Mouse (Mus musculus) kidney, postnatal 14 days (tissue): Measurements from ENCODE around the gene Ticam1.
A peak's percentile ranks its signal among the peaks of the same experiment; 100 is the strongest.

Source experiments
- DNase-seq: peaks from one replicate; pipeline ENCODE4 v3.0.0; 2022; ENCODE audit warnings: mixed read lengths

Gene Ticam1

DNA sequence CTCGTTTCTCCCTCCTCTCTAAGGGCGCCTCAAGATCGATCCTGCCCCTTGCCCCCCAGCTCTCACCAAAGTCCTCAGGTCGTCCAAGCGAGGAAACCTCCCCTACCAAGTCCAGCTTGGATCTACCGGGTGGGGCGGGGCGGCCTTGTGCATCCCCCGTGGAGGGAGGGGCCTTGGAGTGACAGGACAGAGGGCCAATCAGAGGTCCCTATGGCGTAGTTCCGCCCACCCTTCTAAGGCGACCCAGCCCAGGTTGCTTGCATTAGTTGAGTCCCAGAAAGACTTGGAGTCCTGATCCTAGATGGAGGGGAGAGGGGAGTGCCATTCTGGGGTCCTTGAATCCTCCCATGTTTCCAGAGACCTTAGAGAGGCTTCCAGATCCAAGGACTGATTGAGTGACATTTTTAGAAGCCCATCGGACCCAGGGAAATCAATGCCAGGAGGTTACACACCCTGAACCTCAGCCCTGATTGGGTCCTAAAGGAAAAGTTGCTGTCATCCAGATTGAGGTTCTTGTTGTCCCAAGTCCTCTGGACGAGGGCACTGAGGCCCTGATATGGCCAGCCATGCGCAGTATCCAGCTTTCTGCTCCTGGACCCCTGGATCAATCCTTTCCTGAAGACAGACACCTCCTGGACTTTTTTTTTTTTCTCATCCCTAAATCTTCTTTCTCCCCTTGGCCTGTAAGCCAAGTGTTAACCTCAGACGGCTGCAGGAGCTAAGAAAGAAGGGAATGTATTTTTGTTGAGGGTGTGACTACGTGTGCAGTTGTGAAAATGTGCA, 14.0 kb upstream of the Ticam1 start:
- DNase-seq: peak; percentile 97

GRCm38 (mm10) chr17:56289371-56290331, 13.1 kb upstream of the Ticam1 start:
- peak; percentile 69 for DNase-seq

- no peak for DNase-seq
These were observed 12.3 kb upstream of the Ticam1 start for GRCm38 (mm10) chr17:56288866-56289265.

- DNase-seq: peak; percentile 84
These were observed 11.2 kb upstream of the Ticam1 start for GRCm38 (mm10) chr17:56287830-56288229.

DNA sequence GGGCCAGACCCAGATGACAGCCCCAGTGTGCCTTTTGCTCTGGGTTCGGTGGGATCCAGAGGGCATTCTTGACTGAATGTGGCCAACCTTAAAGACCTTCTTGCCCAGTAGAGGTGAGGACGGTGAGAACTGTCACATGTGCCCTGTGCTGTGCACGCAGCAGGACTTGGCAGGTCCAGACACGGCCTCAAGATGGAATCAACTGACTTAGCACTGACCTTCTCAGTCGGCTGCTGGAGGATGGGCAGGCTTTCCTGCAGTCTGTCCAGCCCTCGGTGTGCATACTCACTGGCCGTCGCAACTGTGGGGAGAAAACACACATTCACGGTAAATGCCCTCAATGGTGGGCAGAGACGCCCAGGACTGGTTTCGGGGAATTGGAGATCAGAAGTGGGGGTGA, 9.4 kb upstream of the Ticam1 start:
- no peak for DNase-seq

GRCm38 (mm10) chr17:56283316-56283715, 6.7 kb upstream of the Ticam1 start:
- no peak for DNase-seq

- DNase-seq: no peak
These were observed 6.2 kb upstream of the Ticam1 start for GRCm38 (mm10) chr17:56282802-56283201.

DNA sequence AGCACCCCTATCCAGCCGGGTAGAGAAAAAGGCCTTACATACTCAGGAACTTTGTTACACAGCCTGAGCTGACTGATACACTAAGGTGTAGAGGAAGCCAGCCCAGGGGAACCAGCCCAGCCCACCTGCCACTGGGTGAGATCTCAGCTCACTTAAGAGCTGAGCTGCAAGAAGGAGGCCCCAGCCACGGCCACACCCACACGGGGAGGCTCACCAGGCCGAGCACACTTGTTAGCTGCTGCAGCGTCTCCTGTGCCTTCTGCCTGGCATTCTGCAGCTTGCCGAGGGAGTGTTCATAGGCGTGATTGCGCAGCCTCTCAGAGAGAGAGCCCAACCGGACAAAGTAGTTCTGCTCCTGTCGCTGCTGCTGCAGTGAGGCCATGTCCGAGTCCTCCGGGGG, 4.6 kb upstream of the Ticam1 start:
- DNase-seq: no peak

GRCm38 (mm10) chr17:56279481-56280155, 3.0 kb upstream of the Ticam1 start:
- DNase-seq: peak; percentile 62

DNA sequence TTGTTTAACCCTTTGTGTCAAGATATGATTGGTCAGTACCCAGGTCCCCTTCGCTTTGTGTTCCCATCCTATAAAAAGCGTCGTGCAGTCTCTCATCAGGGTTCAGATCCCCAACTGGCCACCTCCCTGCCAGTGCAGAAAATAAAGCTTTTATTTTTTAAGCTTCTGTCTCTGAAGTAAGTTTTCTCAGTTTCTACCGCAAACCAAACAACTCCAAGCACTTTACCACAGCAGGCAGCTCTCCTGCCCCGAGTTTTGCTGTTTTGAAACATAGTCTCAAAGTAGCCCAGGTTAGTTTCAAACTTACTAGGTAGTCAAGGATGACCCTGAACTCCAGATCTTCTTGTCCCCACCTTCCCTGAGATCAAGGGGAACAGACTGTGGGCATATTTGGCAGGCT, 1.8 kb upstream of the Ticam1 start:
- DNase-seq: no peak

DNA sequence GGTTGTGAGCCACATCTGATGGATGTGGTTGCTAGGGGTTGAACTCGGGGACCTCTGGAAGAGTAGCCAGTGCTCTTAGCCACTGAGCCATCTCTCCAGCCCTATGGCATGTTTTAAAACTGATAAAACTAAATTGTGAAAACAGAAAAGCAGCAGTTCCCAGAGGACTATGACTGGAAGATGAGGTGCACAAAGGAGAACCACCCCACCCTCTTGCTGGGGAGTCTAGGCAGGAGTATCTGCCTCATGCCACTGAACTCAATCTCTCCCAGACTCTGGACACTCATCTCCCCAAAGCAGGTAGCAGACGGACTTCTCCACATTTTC, 944 bp upstream of the Ticam1 start:
- no peak for DNase-seq

DNA sequence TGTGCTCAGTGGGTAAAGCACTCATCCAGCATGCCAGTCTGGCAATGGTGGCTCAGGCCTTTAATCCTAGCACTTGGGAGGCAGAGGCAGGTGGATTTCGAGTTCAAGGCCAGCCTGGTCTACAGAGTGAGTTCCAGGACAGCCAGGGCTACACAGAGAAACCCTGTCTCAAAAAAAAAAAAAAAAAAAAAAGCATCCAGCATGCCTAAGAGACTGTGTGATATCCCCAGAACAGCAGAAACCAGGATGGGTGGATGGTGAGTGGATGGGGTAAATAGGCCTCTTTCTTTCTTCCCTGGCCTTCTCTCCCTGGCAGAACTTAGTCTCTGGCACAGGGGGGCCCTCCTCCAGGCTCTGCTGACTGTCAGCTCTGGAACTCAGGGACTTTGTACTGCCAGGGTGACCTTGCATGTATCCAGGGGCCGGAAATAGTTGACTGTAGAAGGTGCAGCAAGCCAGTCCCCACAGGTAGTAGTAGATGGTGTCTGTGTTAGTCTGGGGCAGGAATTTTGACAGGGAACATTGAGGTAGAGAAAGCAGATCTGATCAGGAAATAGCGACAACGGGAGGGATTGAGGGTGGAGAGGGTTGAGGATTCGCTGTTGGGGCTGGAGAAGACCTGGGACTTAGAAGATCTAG, 625 bp downstream of the Ticam1 start:
- DNase-seq: peak; percentile 74

- no peak for DNase-seq
These were observed 2.6 kb downstream of the Ticam1 start for GRCm38 (mm10) chr17:56273986-56274385.

GRCm38 (mm10) chr17:56273482-56273881, 3.1 kb downstream of the Ticam1 start:
- no peak for DNase-seq

- peak; percentile 68 for DNase-seq
These were observed 3.9 kb downstream of the Ticam1 start for GRCm38 (mm10) chr17:56272644-56273043.

DNA sequence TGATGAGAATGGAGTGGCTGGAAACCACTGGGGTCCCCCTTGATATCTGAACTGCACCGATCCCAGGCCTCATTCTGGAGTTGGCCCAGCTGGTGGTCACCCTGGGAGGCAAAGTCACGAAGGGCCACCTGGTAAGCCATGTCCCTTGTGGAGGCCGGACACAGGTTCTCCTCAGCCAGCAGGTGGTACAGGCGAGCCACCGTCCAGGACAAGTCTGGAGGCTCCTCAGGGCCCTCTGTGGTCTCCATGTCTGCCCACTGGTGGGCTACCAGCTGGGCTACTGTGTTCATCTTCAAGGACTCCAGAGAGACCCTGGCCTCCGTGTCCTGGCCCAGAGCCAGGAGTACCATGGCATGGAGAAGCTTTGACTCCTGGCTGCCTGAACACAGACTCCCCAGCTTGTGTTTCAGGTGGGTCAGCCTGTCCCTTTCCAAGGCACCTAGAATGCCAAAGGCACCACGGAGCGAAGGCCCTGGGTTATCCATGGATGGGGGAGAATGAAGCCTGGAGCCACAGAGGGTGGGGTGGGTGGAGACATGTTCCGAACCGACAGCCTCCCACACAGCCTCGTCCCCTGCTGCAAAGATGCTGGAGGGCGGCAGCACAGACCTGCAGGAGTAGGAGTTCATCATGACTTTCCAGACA, 4.9 kb downstream of the Ticam1 start:
- DNase-seq: no peak

DNA sequence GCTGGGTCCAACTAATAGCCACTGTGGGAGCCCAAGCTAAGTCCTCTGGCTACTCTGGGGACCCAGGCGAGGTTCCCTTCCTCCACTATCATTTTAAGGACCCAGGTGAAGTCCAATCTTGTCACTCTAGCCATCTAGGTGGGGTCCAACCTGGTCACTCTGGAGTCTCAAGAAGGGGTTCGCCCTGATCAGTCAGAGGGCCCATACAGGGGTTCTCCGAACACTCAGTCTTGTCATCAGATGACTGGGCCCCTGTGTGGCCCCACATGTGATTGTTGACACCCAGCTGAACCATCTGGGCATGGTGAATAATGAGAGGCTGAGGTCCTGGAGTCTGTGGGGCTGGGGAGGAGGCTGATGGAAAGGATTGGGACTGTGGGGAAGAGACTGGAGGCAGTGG, 6.8 kb downstream of the Ticam1 start:
- DNase-seq: no peak

DNA sequence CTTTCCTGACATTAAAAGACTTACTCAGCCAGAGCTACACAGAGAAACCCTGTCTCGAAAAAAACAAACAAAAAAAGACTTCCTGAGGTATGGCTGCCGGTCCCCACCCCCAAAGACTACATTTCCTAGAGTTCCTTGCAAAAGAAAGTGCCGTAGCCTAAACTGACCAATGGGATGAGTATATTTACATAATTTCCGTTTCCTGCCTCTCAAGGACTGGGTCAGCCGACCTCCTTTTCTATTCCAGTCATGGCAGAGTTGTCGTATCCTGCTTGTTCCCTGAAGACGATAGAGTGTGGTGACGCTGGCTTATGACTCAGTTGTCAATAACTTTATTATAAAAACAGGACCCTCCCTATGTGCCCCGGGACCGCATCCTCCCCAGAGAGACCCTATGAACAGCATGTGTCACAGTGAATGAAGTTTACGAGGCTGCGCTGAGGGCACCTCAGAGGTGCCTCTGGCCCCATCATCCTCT, 7.4 kb downstream of the Ticam1 start:
- DNase-seq: peak; percentile 83

DNA sequence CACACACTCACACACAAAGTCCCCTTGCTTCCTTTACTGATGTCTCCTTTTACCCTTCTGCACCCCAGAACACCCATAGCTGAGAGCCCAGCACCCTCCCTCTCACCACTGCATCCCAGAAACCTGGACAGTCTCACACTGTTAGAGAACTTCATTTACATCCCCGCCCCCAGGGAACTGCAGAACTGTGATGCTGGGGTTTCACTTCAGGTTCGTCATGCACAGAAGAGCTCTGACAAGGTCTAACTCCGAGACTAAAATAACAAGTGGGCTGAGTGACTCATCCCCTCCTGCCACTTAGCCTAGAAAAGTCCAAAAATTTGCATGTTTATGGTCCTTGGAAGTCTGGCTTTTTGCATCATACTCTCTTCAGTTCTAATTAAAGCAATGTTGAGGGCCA, 10.3 kb downstream of the Ticam1 start:
- no peak for DNase-seq

GRCm38 (mm10) chr17:56265869-56266268, 10.7 kb downstream of the Ticam1 start:
- DNase-seq: no peak

- no peak for DNase-seq
These were observed 11.6 kb downstream of the Ticam1 start for GRCm38 (mm10) chr17:56265011-56265410.

DNA sequence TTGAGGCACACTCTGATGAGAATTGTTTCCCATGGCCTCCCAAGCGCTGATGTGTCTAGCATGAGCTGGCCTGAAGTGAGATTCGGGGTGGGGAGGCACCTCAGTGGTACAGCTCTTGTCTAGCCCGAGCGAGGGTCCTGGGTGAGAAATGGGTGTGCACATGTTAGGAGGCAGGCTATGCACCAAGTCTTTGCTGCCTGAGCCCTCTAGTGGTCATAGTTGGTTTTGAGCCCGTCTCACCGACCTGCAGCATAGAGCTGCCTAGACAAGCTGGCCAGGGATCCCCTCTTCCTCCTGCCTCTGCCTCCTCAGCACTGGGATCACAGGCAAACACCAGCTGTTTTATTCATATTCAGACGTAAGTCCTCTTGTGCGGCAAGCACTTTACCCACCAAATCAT, 12.6 kb downstream of the Ticam1 start:
- DNase-seq: peak; percentile 86
